Mouse (Mus musculus) MEL (cell line): ENCODE measurements around the gene Sik3. TPM values are rescaled to one million over a fixed set of nuclear protein-coding genes. Genes with fewer than 3 reads are reported as not detected.

Experiments used
- DNase-seq: peaks from one replicate; pipeline ENCODE4 v3.0.0; 2011; ENCODE audit warnings: low read depth, low spot score
- H3K27ac ChIP-seq: 2 replicates; pipeline ENCODE4 v1.5.1; 2012; ENCODE audit warnings: low read depth, mild to moderate bottlenecking, control low read depth, low read length, moderate library complexity; ENCODE audit not compliant: control insufficient read depth
- H3K27me3 ChIP-seq, 2 experiments: fragments of 150-350 bp in 1 of 2; sonication (generic) in 1 of 2; 2 replicates each; pipeline ENCODE4 v1.6.1; 2012; ENCODE audit warnings: low read length in 2 of 2, mild to moderate bottlenecking in 2 of 2, improper control_type of control experiment in 1 of 2, moderate library complexity in 1 of 2; ENCODE audit not compliant: insufficient read depth in 2 of 2, control insufficient read depth in 1 of 2
- H3K36me3 ChIP-seq, 2 experiments: 2 replicates each; pipeline ENCODE4 v1.6.1; 2012 to 2014; ENCODE audit warnings: low read length in 2 of 2, improper control_type of control experiment in 1 of 2, inconsistent platforms in 1 of 2, mild to moderate bottlenecking in 1 of 2; ENCODE audit not compliant: insufficient read depth in 2 of 2, control insufficient read depth in 1 of 2
- H3K4me1 ChIP-seq, 2 experiments: fragments of 150-350 bp in 1 of 2; sonication (generic) in 1 of 2; 2 replicates each; pipeline ENCODE4 v1.6.1; 2012; ENCODE audit warnings: low read length in 2 of 2, improper control_type of control experiment in 1 of 2, mild to moderate bottlenecking in 1 of 2; ENCODE audit not compliant: insufficient read depth in 2 of 2, control insufficient read depth in 1 of 2
- H3K4me3 ChIP-seq, 2 experiments: fragments of 150-350 bp in 1 of 2; sonication (generic) in 1 of 2; 2 replicates each; pipeline ENCODE4 v1.5.1; 2012; ENCODE audit warnings: low read depth in 2 of 2, low read length in 2 of 2, mild to moderate bottlenecking in 2 of 2, moderate library complexity in 2 of 2, control low read depth in 1 of 2, improper control_type of control experiment in 1 of 2; ENCODE audit not compliant: control insufficient read depth in 1 of 2, insufficient read depth in 1 of 2
- H3K79me2 ChIP-seq: 2 replicates; pipeline ENCODE4 v1.6.1; 2012; ENCODE audit warnings: mild to moderate bottlenecking, low read length, moderate library complexity; ENCODE audit not compliant: control insufficient read depth, poor library complexity, insufficient read depth
- H3K9ac ChIP-seq: 2 replicates; pipeline ENCODE4 v1.6.1; 2012; ENCODE audit warnings: low read depth, mild to moderate bottlenecking, control low read depth, low read length, moderate library complexity; ENCODE audit not compliant: control insufficient read depth, poor library complexity, severe bottlenecking
- H3K9me3 ChIP-seq: fragments of 150-350 bp; sonication (generic); replicated peaks from 2 replicates; pipeline ENCODE4 v1.6.1; 2012; ENCODE audit warnings: mild to moderate bottlenecking, low read length, improper control_type of control experiment, moderate library complexity; ENCODE audit not compliant: insufficient read depth
- CHD1 ChIP-seq: IDR thresholded peaks from 2 replicates; pipeline ENCODE4 v1.6.1; 2012; ENCODE audit warnings: low read depth, mild to moderate bottlenecking, inconsistent platforms, low read length, improper control_type of control experiment
- CHD2 ChIP-seq: IDR thresholded peaks from 2 replicates; pipeline ENCODE4 v1.6.1; 2011; ENCODE audit warnings: low read length, improper control_type of control experiment
- CTCF ChIP-seq, 3 experiments: IDR thresholded peaks in 2 of 3; conservative IDR thresholded peaks in 1 of 3; 2 replicates each; pipeline ENCODE4 v1.5.1; 2011 to 2012; ENCODE audit warnings: low read length in 3 of 3, low read depth in 2 of 3, mild to moderate bottlenecking in 2 of 3, improper control_type of control experiment in 1 of 3, inconsistent platforms in 1 of 3, mixed read lengths in 1 of 3, moderate library complexity in 1 of 3; ENCODE audit not compliant: control insufficient read depth in 1 of 3, insufficient read depth in 1 of 3, poor library complexity in 1 of 3, severe bottlenecking in 1 of 3
- E2F4 ChIP-seq: IDR thresholded peaks from 2 replicates; pipeline ENCODE4 v1.6.1; 2011; ENCODE audit warnings: low read depth, low read length, improper control_type of control experiment, borderline replicate concordance
- ELF1 ChIP-seq: IDR thresholded peaks from 2 replicates; pipeline ENCODE4 v1.6.1; 2014; ENCODE audit warnings: low read depth, mild to moderate bottlenecking, inconsistent platforms, low read length, improper control_type of control experiment, moderate library complexity
- EP300 ChIP-seq, 2 experiments: IDR thresholded peaks; 2 replicates each; pipeline ENCODE4 v1.6.1; 2011; ENCODE audit warnings: improper control_type of control experiment in 2 of 2, low read length in 2 of 2, low read depth in 1 of 2, mild to moderate bottlenecking in 1 of 2
- ETS1 ChIP-seq: IDR thresholded peaks from 2 replicates; pipeline ENCODE4 v1.6.1; 2012; ENCODE audit warnings: low read depth, mild to moderate bottlenecking, inconsistent platforms, low read length, improper control_type of control experiment, moderate library complexity
- GABPA ChIP-seq: IDR thresholded peaks from 2 replicates; pipeline ENCODE4 v1.6.1; 2012; ENCODE audit warnings: low read depth, mild to moderate bottlenecking, inconsistent platforms, low read length, improper control_type of control experiment, moderate library complexity
- GATA1 ChIP-seq: IDR thresholded peaks from 2 replicates; pipeline ENCODE4 v1.6.1; 2011; ENCODE audit warnings: low read depth, low read length, improper control_type of control experiment
- HCFC1 ChIP-seq: IDR thresholded peaks from 2 replicates; pipeline ENCODE4 v1.6.1; 2012; ENCODE audit warnings: low read depth, mild to moderate bottlenecking, inconsistent platforms, low read length, improper control_type of control experiment, moderate library complexity
- JUND ChIP-seq: IDR thresholded peaks from 2 replicates; pipeline ENCODE4 v1.6.1; 2011; ENCODE audit warnings: low read depth, mild to moderate bottlenecking, improper control_type of control experiment, low read length
- KAT2A ChIP-seq: conservative IDR thresholded peaks from 2 replicates; pipeline ENCODE4 v1.6.1; 2012; ENCODE audit warnings: low read depth, low read length, improper control_type of control experiment, inconsistent platforms
- MAFK ChIP-seq: IDR thresholded peaks from 2 replicates; pipeline ENCODE4 v1.6.1; 2011; ENCODE audit warnings: low read depth, mild to moderate bottlenecking, low read length, improper control_type of control experiment, borderline replicate concordance
- MAX ChIP-seq: IDR thresholded peaks from 2 replicates; pipeline ENCODE4 v1.6.1; 2011; ENCODE audit warnings: low read length, improper control_type of control experiment
- MYB ChIP-seq: IDR thresholded peaks from 2 replicates; pipeline ENCODE4 v1.6.1; 2011; ENCODE audit warnings: mild to moderate bottlenecking, low read depth, low read length, improper control_type of control experiment
- POLR2AphosphoS2 ChIP-seq: IDR thresholded peaks from 2 replicates; pipeline ENCODE4 v1.6.1; 2011; ENCODE audit warnings: low read length, improper control_type of control experiment
- POLR2AphosphoS5 ChIP-seq: IDR thresholded peaks from 2 replicates; pipeline ENCODE4 v1.6.1; 2012; ENCODE audit warnings: low read depth, borderline replicate concordance, mild to moderate bottlenecking, inconsistent platforms, low read length, moderate library complexity, mixed read lengths
- RAD21 ChIP-seq: IDR thresholded peaks from 2 replicates; pipeline ENCODE4 v1.6.1; 2011; ENCODE audit warnings: mild to moderate bottlenecking, low read depth, low read length, improper control_type of control experiment
- RCOR1 ChIP-seq: IDR thresholded peaks from 2 replicates; pipeline ENCODE4 v1.6.1; 2012; ENCODE audit warnings: low read depth, mild to moderate bottlenecking, inconsistent platforms, low read length, improper control_type of control experiment
- TAL1 ChIP-seq: IDR thresholded peaks from 2 replicates; pipeline ENCODE4 v1.6.1; 2012; ENCODE audit warnings: mild to moderate bottlenecking, inconsistent platforms, low read length, moderate library complexity, mixed read lengths
- TBP ChIP-seq: IDR thresholded peaks from 2 replicates; pipeline ENCODE4 v1.8.0; 2011; ENCODE audit warnings: low read depth, low read length, improper control_type of control experiment
- UBTF ChIP-seq: IDR thresholded peaks from 2 replicates; pipeline ENCODE4 v1.6.1; 2012; ENCODE audit warnings: low read depth, mild to moderate bottlenecking, inconsistent platforms, low read length, improper control_type of control experiment, moderate library complexity, borderline replicate concordance; ENCODE audit not compliant: insufficient read depth
- USF2 ChIP-seq, 2 experiments: IDR thresholded peaks; 2 replicates each; pipeline ENCODE4 v1.6.1; 2011 to 2012; ENCODE audit warnings: improper control_type of control experiment in 2 of 2, low read length in 2 of 2, borderline replicate concordance in 1 of 2, inconsistent platforms in 1 of 2, low read depth in 1 of 2, mild to moderate bottlenecking in 1 of 2; ENCODE audit not compliant: insufficient read depth in 1 of 2
- ZC3H11A ChIP-seq: IDR thresholded peaks from 2 replicates; pipeline ENCODE4 v1.6.1; 2012; ENCODE audit warnings: low read depth, mild to moderate bottlenecking, inconsistent platforms, low read length, improper control_type of control experiment
- ZMIZ1 ChIP-seq: IDR thresholded peaks from 2 replicates; pipeline ENCODE4 v1.6.1; 2012; ENCODE audit warnings: low read depth, mild to moderate bottlenecking, inconsistent platforms, low read length, improper control_type of control experiment, moderate library complexity
- ZNF384 ChIP-seq: IDR thresholded peaks from 2 replicates; pipeline ENCODE4 v1.6.1; 2012; ENCODE audit warnings: low read depth, mild to moderate bottlenecking, inconsistent platforms, low read length, improper control_type of control experiment
- polyA plus RNA-seq, 2 experiments: library from polyadenylated mRNA; stranded (reverse) in 1 of 2; unstranded in 1 of 2; fragments of >175 nt in 1 of 2; fragments of >200 nt in 1 of 2; gene quantifications; 2 replicates each; pipeline versions ENCODE4 v1.2.1 to v1.2.4; 2012; ENCODE audit warnings: low replicate concordance in 2 of 2, low read depth in 1 of 2; ENCODE audit not compliant: insufficient read length in 2 of 2, insufficient read depth in 1 of 2, missing spikeins in 1 of 2
- total RNA-seq: library from RNA; depleted of rRNA; stranded (reverse); fragments of 300-350 nt; gene quantifications from 2 replicates; pipeline ENCODE4 v1.2.3, GENCODE M21; 2012

Sik3 gene
- total and polyA plus RNA-seq, 3 experiments: 78.7 to 111 TPM; not detected in 1

DNA sequence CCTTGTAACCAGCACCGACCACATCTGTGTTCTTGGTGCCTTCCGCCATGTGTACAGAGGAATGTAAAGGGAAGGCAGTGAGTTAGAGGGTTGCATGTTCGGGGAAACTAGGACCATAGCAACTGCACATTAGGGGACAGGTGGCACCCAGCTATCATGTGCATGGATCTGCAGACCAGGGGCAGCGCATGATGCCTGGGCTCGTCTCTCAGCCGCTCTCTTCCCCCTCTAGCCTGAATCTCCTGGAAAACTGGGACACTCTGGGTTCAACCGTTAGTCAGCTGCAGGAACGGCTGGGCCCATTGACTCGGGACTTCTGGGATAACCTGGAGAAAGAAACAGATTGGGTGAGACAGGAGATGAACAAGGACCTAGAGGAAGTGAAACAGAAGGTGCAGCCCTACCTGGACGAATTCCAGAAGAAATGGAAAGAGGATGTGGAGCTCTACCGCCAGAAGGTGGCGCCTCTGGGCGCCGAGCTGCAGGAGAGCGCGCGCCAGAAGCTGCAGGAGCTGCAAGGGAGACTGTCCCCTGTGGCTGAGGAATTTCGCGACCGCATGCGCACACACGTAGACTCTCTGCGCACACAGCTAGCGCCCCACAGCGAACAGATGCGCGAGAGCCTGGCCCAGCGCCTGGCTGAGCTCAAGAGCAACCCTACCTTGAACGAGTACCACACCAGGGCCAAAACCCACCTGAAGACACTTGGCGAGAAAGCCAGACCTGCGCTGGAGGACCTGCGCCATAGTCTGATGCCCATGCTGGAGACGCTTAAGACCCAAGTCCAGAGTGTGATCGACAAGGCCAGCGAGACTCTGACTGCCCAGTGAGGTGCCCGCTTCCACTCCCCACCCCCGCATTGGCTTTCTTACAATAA, 217.2 kb downstream of the Sik3 start (continued):
- TF ChIP-seq CHD1 (no peak), RCOR1 (no peak), USF2 (IDR thresholded peaks at IDR 0.05; ENCODE audit: borderline replicate concordance in 1 of 2, insufficient read depth in 1 of 2, low read depth in 1 of 2, low read length in 2 of 2) (no peak), JUND (no peak)

DNA sequence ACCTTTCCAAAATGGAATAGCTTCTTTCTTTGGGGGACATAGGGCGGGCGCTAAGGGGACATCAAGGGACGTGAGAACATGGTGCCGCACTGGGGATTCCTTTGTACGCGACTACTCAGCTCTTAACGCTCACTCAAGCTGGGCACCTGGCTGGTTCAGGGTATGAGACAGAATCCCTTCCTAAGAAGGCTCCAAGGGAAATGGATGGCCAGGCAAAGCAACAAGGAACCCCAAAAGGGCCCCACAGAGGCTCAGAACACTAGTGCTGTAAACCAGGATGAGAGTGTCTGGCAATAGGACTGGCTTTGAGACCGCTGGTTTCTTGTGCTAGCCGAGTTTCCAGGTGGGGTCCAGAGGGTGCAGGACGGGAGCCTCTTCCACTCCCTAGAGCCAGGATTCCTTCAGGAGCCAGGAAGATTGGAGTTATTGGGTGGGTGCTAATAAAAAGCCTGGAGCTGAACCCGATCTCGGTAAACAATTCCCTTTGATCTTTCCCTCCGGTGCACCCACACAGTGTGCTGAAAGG, 217.9 kb downstream of the Sik3 start:
- H3K4me1 ChIP-seq: peaks cover 10 to 26% of the 10 kb centered on the region in 2 experiments
- no peaks in the 10 kb centered on the region for H3K9me3 ChIP-seq
- H3K36me3 ChIP-seq: peaks cover 0 to 19% of the 10 kb centered on the region in 2 experiments; a peak in 2 of 4 replicates
- no peaks in the 10 kb centered on the region; the same call in 1 of the 2 replicates for H3K79me2 ChIP-seq
- DNase-seq: no peak
- H3K4me3 ChIP-seq: peak overlapping the region; percentile 59 to 73
- H3K9ac ChIP-seq: peak overlapping the region; percentile 66
- H3K27ac ChIP-seq: peak overlapping the region; percentile 4; the same call in 1 of the 2 replicates
- H3K27me3 ChIP-seq: no peaks in the 10 kb centered on the region
- no peak for TF ChIP-seq MAX
- no peak for TF ChIP-seq TBP
- no peak for TF ChIP-seq ETS1
- TF ChIP-seq HCFC1: no peak
- no peak for TF ChIP-seq ZNF384
- no peak for TF ChIP-seq CHD2
- TF ChIP-seq EP300 (IDR thresholded peaks at IDR 0.05; ENCODE audit: low read depth in 1 of 2, low read length in 2 of 2): no peak
- TF ChIP-seq RAD21: no peak
- no peak for TF ChIP-seq MYB
- TF ChIP-seq TAL1: no peak
- no peak for TF ChIP-seq RCOR1
- TF ChIP-seq POLR2AphosphoS2: no peak
- no peak for TF ChIP-seq ZMIZ1

DNA sequence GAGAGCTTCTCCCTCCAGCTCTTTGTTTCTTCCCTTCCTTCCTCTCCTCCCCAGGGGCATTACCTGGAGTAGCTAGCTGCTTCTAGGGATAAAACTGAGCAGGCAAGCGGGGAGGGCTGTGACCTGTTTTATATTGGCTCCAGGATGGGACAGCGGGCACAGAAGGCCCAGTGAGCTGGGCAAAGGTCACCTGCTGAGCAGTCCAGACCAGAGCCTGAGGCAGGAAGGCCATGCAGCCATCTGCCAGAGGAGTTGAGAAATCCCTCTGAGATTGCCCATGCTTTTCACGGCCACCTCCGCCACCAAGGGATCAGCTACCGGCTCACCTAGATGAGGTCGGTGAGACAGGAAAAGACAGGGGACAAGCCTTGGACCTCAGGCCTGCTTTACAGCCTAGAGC, 222.6 kb downstream of the Sik3 start:
- Histone ChIP-seq H3K79me2 (no peaks in the 10 kb centered on the region; the same call in 1 of the 2 replicates), H3K36me3 (no peaks in the 10 kb centered on the region), H3K4me1 (peaks cover 0 to 3% of the 10 kb centered on the region in 2 experiments; a peak in 1 of 4 replicates), H3K27me3 (no peaks in the 10 kb centered on the region), H3K9me3 (no peaks in the 10 kb centered on the region), H3K9ac (no peak overlapping the region), H3K27ac (no peak overlapping the region), H3K4me3 (no peak overlapping the region)
- DNase-seq: no peak
- TF ChIP-seq USF2 (IDR thresholded peaks at IDR 0.05; ENCODE audit: borderline replicate concordance in 1 of 2, insufficient read depth in 1 of 2, low read depth in 1 of 2, low read length in 2 of 2) (no peak), MYB (no peak), KAT2A (no peak), ETS1 (no peak), GATA1 (no peak), TAL1 (no peak), E2F4 (no peak), CTCF (IDR thresholded peaks at IDR 0.05 in 2 of 3, conservative IDR thresholded peaks at IDR 0.05 in 1 of 3; ENCODE audit: control insufficient read depth in 1 of 3, insufficient read depth in 1 of 3, low read depth in 2 of 3, low read length in 3 of 3, poor library complexity in 1 of 3, severe bottlenecking in 1 of 3) (no peak), GABPA (no peak), UBTF (no peak), ELF1 (no peak), EP300 (IDR thresholded peaks at IDR 0.05; ENCODE audit: low read depth in 1 of 2, low read length in 2 of 2) (no peak), ZMIZ1 (no peak), MAFK (no peak), POLR2AphosphoS5 (no peak), RCOR1 (no peak), ZC3H11A (no peak)
